Mouse (Mus musculus) ES-Bruce4 (cell line): ENCODE results near the gene Cep95. TPM values are rescaled to one million over a fixed set of nuclear protein-coding genes. Genes with fewer than 3 reads are reported as not detected.

Experiments
- H3K27ac ChIP-seq: 2 replicates; pipeline ENCODE4 v1.5.1; 2012; ENCODE audit warnings: low read length, inconsistent platforms; ENCODE audit not compliant: insufficient read depth
- H3K27me3 ChIP-seq: 2 replicates; pipeline ENCODE4 v1.6.1; 2012; ENCODE audit warnings: mild to moderate bottlenecking, low read length, inconsistent platforms; ENCODE audit not compliant: control insufficient read depth, poor library complexity, insufficient read depth, severe bottlenecking
- H3K36me3 ChIP-seq: 2 replicates; pipeline ENCODE4 v1.6.1; 2012; ENCODE audit warnings: inconsistent platforms, mild to moderate bottlenecking, low read length, moderate library complexity; ENCODE audit not compliant: control insufficient read depth, poor library complexity, insufficient read depth, severe bottlenecking
- H3K4me1 ChIP-seq: one replicate; pipeline ENCODE4 v1.8.1; 2011; ENCODE audit warnings: low read length; ENCODE audit not compliant: control insufficient read depth, insufficient read depth
- H3K4me3 ChIP-seq: 2 replicates; pipeline ENCODE4 v1.5.1; 2011; ENCODE audit warnings: low read depth, mild to moderate bottlenecking, low read length
- H3K9ac ChIP-seq: 2 replicates; pipeline ENCODE4 v1.6.1; 2012; ENCODE audit warnings: low read depth, mild to moderate bottlenecking, inconsistent platforms; ENCODE audit not compliant: poor library complexity, severe bottlenecking
- H3K9me3 ChIP-seq: replicated peaks from 2 replicates; pipeline ENCODE4 v1.6.1; 2012; ENCODE audit warnings: mild to moderate bottlenecking, low read length, inconsistent platforms; ENCODE audit not compliant: control insufficient read depth, poor library complexity, insufficient read depth, severe bottlenecking
- CTCF ChIP-seq: IDR thresholded peaks from one replicate; pipeline ENCODE4 v1.8.1; 2011; ENCODE audit warnings: low read depth, low read length
- EP300 ChIP-seq: IDR thresholded peaks from 2 replicates; pipeline ENCODE4 v1.6.1; 2011; ENCODE audit warnings: low read depth, low read length; ENCODE audit not compliant: insufficient read depth
- POLR2A ChIP-seq: IDR thresholded peaks from one replicate; pipeline ENCODE4 v1.8.1; 2011; ENCODE audit warnings: low read length; ENCODE audit not compliant: insufficient read depth
- polyA plus RNA-seq: library from polyadenylated mRNA; stranded (reverse); fragments of >200 nt; gene quantifications from 2 replicates; pipeline ENCODE4 v1.2.4, GENCODE M21; 2011; ENCODE audit warnings: low read depth; ENCODE audit not compliant: missing spikeins, insufficient read depth, insufficient read length

Gene Cep95
- polyA plus RNA-seq, 1 experiment: 30.6 TPM

- H3K4me1 ChIP-seq: no peaks in the 10 kb centered on the region
- no peak within 1 kb of the TSS for H3K4me3 ChIP-seq
Measured at GRCm38 (mm10) chr11:106750121-106750751, 38.8 kb upstream of the Cep95 start, which contains the start of gene Pecam1. Gene Pecam1, minus strand, starts transcription at chr11:106750628.

GRCm38 (mm10) chr11:106751039-106752018, 37.7 kb upstream of the Cep95 start, which contains the start of gene Milr1:
Gene Milr1, plus strand, starts transcription at chr11:106751226.
- H3K27me3 ChIP-seq: no peaks in the 10 kb centered on the region
- H3K9ac ChIP-seq: no peak within 1 kb of the TSS
- H3K4me1 ChIP-seq: no peaks in the 10 kb centered on the region
- TF ChIP-seq CTCF (no peak), POLR2A (no peak), EP300 (no peak)
- H3K36me3 ChIP-seq: no peaks in the 10 kb centered on the region
- H3K9me3 ChIP-seq: peaks cover 6% of the 10 kb centered on the region; the same call in 1 of the 2 replicates
- H3K27ac ChIP-seq: no peak within 1 kb of the TSS
- no peak within 1 kb of the TSS for H3K4me3 ChIP-seq

More at GRCm38 (mm10) chr11:106750121-106750751, 38.8 kb upstream of the Cep95 start, which contains the start of gene Pecam1:
- Histone ChIP-seq H3K9ac (no peak within 1 kb of the TSS), H3K27ac (no peak within 1 kb of the TSS), H3K27me3 (no peaks in the 10 kb centered on the region), H3K9me3 (peaks cover 6% of the 10 kb centered on the region; the same call in 1 of the 2 replicates), H3K36me3 (no peaks in the 10 kb centered on the region)
- TF ChIP-seq CTCF: no peak
- TF ChIP-seq POLR2A: no peak
- no peak for TF ChIP-seq EP300

- TF ChIP-seq CTCF: no peak
- H3K9ac ChIP-seq: no peak overlapping the region
- H3K27ac ChIP-seq: no peak overlapping the region
- no peak overlapping the region for H3K4me3 ChIP-seq
- no peaks in the 10 kb centered on the region for H3K36me3 ChIP-seq
- no peaks in the 10 kb centered on the region for H3K27me3 ChIP-seq
- peaks cover 5% of the 10 kb centered on the region; the same call in 1 of the 2 replicates for H3K9me3 ChIP-seq
- H3K4me1 ChIP-seq: no peaks in the 10 kb centered on the region
Measured at GRCm38 (mm10) chr11:106752103-106752502, 36.9 kb upstream of the Cep95 start.

GRCm38 (mm10) chr11:106753314-106753713, 35.7 kb upstream of the Cep95 start:
- Histone ChIP-seq H3K27ac (no peak overlapping the region), H3K9ac (no peak overlapping the region), H3K9me3 (no peaks in the 10 kb centered on the region), H3K4me1 (no peaks in the 10 kb centered on the region), H3K4me3 (no peak overlapping the region), H3K36me3 (no peaks in the 10 kb centered on the region), H3K27me3 (no peaks in the 10 kb centered on the region)
- TF ChIP-seq EP300 (no peak), POLR2A (no peak), CTCF (no peak)

- no peaks in the 10 kb centered on the region for H3K27me3 ChIP-seq
Measured at GRCm38 (mm10) chr11:106755583-106755982, 33.5 kb upstream of the Cep95 start.

More at GRCm38 (mm10) chr11:106755583-106755982, 33.5 kb upstream of the Cep95 start:
- no peaks in the 10 kb centered on the region for H3K9me3 ChIP-seq
- TF ChIP-seq CTCF (no peak), EP300 (no peak), POLR2A (no peak)
- no peaks in the 10 kb centered on the region for H3K4me1 ChIP-seq
- no peaks in the 10 kb centered on the region for H3K36me3 ChIP-seq
- H3K9ac ChIP-seq: no peak overlapping the region
- no peak overlapping the region for H3K27ac ChIP-seq
- no peak overlapping the region for H3K4me3 ChIP-seq
